In the genomic region with DNA sequence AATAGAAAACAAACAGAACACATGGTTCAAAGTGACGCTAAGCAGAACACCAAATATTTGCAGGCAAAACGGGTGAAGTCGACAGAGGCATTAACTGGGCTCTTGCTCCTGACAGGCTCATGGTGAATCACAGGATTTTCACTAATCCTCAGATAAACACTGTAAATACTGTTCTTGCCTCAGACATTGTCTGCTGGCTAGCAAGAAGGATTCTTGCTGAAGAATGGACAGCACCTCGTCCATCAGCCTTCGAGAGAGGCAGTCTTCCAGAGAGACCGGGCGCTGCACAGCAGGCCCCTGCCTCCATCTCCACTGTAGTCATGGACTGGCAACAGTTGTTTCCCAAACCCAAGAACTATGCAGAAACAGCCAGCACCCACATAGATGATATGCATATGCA, we compare ENCODE assay signal across 21 mouse cellular contexts.
A peak's percentile ranks its signal among the peaks of the same experiment; 100 is the strongest.
DNase-seq lines count a peak whose midpoint lies in the region; ATAC-seq and TF ChIP-seq lines count a peak whose summit lies in the region.
"Had no signal": no experiment of that assay in that cellular context is flagged by ENCODE, and none has a peak within 500 bp of the region (broad histone marks: within the 10 kb centered on the region; RNA-seq: fewer than 3 reads in every experiment).

No protein-coding gene starts in this region.

- peaks cover 55% of the 10 kb centered on the region for H3K4me1 ChIP-seq in intestine, embryonic 14.5 days (replicated peaks; ENCODE audit: control insufficient read depth, insufficient read depth, low read length)
- H3K4me1 ChIP-seq in intestine, postnatal 0 days (replicated peaks; ENCODE audit: control insufficient read depth, insufficient read depth, low read length): peaks cover 17% of the 10 kb centered on the region
- H3K4me1 ChIP-seq in lung, postnatal 0 days (ENCODE audit: insufficient read depth, low read depth, low read length): peaks cover 5% of the 10 kb centered on the region
- peaks cover 66% of the 10 kb centered on the region for H3K4me1 ChIP-seq in embryonic facial prominence, embryonic 10.5 days
- H3K4me1 ChIP-seq in stomach, embryonic 15.5 days: peaks cover 42% of the 10 kb centered on the region

- H3K9me3 ChIP-seq in intestine, embryonic 14.5 days (ENCODE audit: control insufficient read depth, low read length): no peaks in the 10 kb centered on the region
- H3K9me3 ChIP-seq in intestine, postnatal 0 days (ENCODE audit: control insufficient read depth): no peaks in the 10 kb centered on the region
- no peaks in the 10 kb centered on the region for H3K9me3 ChIP-seq in lung, postnatal 0 days (ENCODE audit: low read length)
- H3K9me3 ChIP-seq in embryonic facial prominence, embryonic 10.5 days: no peaks in the 10 kb centered on the region
- no peaks in the 10 kb centered on the region for H3K9me3 ChIP-seq in stomach, embryonic 15.5 days
- H3K9me3 ChIP-seq: embryonic facial prominence, embryonic 13.5 days; forebrain, embryonic 12.5 days; heart, embryonic 15.5 days; hindbrain, embryonic 10.5 days had no signal

- 20% methylated on average over 7 of the region's 7 CpGs for WGBS in intestine, embryonic 14.5 days
- 63% methylated on average over 7 of the region's 7 CpGs for WGBS in intestine, postnatal 0 days
- WGBS in lung, postnatal 0 days: 56% methylated on average over 7 of the region's 7 CpGs
- WGBS in embryonic facial prominence, embryonic 10.5 days: 80% methylated on average over 7 of the region's 7 CpGs
- WGBS in stomach, embryonic 15.5 days: 33% methylated on average over 7 of the region's 7 CpGs

- no peaks in the 10 kb centered on the region for H3K36me3 ChIP-seq in intestine, embryonic 14.5 days (ENCODE audit: control insufficient read depth, insufficient read depth, low read length)
- peaks cover 4% of the 10 kb centered on the region; the same call in 1 of the 2 replicates for H3K36me3 ChIP-seq in intestine, postnatal 0 days (ENCODE audit: control insufficient read depth, insufficient read depth)
- no peaks in the 10 kb centered on the region for H3K36me3 ChIP-seq in lung, postnatal 0 days (ENCODE audit: insufficient read depth, low read length)
- peaks cover 4% of the 10 kb centered on the region; the same call in 1 of the 2 replicates for H3K36me3 ChIP-seq in embryonic facial prominence, embryonic 10.5 days (replicated peaks)
- no peaks in the 10 kb centered on the region for H3K36me3 ChIP-seq in stomach, embryonic 15.5 days
- H3K36me3 ChIP-seq: forebrain, embryonic 12.5 days; heart, embryonic 15.5 days; hindbrain, embryonic 10.5 days had no signal

- TF ChIP-seq EP300 in lung, postnatal 0 days (IDR thresholded peaks at IDR 0.05): no peak

- DNase-seq in intestine, embryonic 14.5 days (ENCODE audit: low spot score): no peak
- DNase-seq in lung, postnatal 0 days (ENCODE audit: low spot score): no peak
- no peak for DNase-seq in lung, postnatal 25 days (ENCODE audit: low spot score)
- DNase-seq in embryonic facial prominence, embryonic 10.5 days (ENCODE audit: low spot score): no peak
- DNase-seq in ovary, postnatal 14 days (ENCODE audit: low spot score): no peak
- DNase-seq: adrenal gland, postnatal 10 days; cerebellum, adult 11 months; cerebellum, adult 8-10 months; cerebellum, postnatal 14 days; embryo, embryonic 11 days; gastrocnemius, adult 2 months; gastrocnemius, postnatal 25 days had no signal

- H3K27ac ChIP-seq in intestine, embryonic 14.5 days (ENCODE audit: low read depth): no peak overlapping the region
- no peak overlapping the region for H3K27ac ChIP-seq in intestine, postnatal 0 days (ENCODE audit: low read depth, low read length)
- H3K27ac ChIP-seq in lung, postnatal 0 days (ENCODE audit: low read length): no peak overlapping the region
- H3K27ac ChIP-seq in embryonic facial prominence, embryonic 10.5 days (replicated peaks): peak overlapping the region; percentile 0; the same call in 1 of the 2 replicates
- H3K27ac ChIP-seq in stomach, embryonic 15.5 days: 0 out of 2 replicates have a peak overlapping the region, but pooled peaks have one; percentile 42
- H3K27ac ChIP-seq: embryonic facial prominence, embryonic 13.5 days; forebrain, embryonic 12.5 days; gastrocnemius, adult 2 months; heart, embryonic 15.5 days; hindbrain, embryonic 10.5 days; hindbrain, embryonic 14.5 days had no signal

- no peak overlapping the region for H3K9ac ChIP-seq in intestine, embryonic 14.5 days (ENCODE audit: low read length)
- no peak overlapping the region for H3K9ac ChIP-seq in intestine, postnatal 0 days (ENCODE audit: low read depth, low read length)
- H3K9ac ChIP-seq in lung, postnatal 0 days (replicated peaks; ENCODE audit: low read depth): no peak overlapping the region
- H3K9ac ChIP-seq in stomach, embryonic 15.5 days: no peak overlapping the region
- H3K9ac ChIP-seq: embryonic facial prominence, embryonic 13.5 days; forebrain, embryonic 12.5 days; heart, embryonic 15.5 days; hindbrain, embryonic 14.5 days had no signal

- no peak overlapping the region for H3K4me3 ChIP-seq in intestine, embryonic 14.5 days (ENCODE audit: low read depth, low read length)
- no peak overlapping the region for H3K4me3 ChIP-seq in intestine, postnatal 0 days (ENCODE audit: low read depth, low read length)
- H3K4me3 ChIP-seq in lung, postnatal 0 days (ENCODE audit: low read depth, low read length): no peak overlapping the region
- no peak overlapping the region for H3K4me3 ChIP-seq in embryonic facial prominence, embryonic 10.5 days
- no peak overlapping the region for H3K4me3 ChIP-seq in stomach, embryonic 15.5 days (replicated peaks)
- H3K4me3 ChIP-seq: embryonic facial prominence, embryonic 13.5 days; forebrain, embryonic 12.5 days; gastrocnemius, adult 2 months; heart, embryonic 15.5 days; hindbrain, embryonic 10.5 days had no signal

- H3K27me3 ChIP-seq in intestine, embryonic 14.5 days (replicated peaks; ENCODE audit: control insufficient read depth, insufficient read depth, low read length): no peaks in the 10 kb centered on the region
- H3K27me3 ChIP-seq in intestine, postnatal 0 days (replicated peaks; ENCODE audit: control insufficient read depth, insufficient read depth, low read length): no peaks in the 10 kb centered on the region
- no peaks in the 10 kb centered on the region for H3K27me3 ChIP-seq in lung, postnatal 0 days (replicated peaks; ENCODE audit: insufficient read depth, low read length)
- no peaks in the 10 kb centered on the region for H3K27me3 ChIP-seq in embryonic facial prominence, embryonic 10.5 days (replicated peaks; ENCODE audit: low read depth, poor library complexity, severe bottlenecking)
- no peaks in the 10 kb centered on the region for H3K27me3 ChIP-seq in stomach, embryonic 15.5 days (replicated peaks)
- H3K27me3 ChIP-seq: embryonic facial prominence, embryonic 13.5 days; heart, embryonic 15.5 days had no signal

- no peak overlapping the region for H3K4me2 ChIP-seq in intestine, embryonic 14.5 days (ENCODE audit: low read length)
- no peak overlapping the region for H3K4me2 ChIP-seq in intestine, postnatal 0 days (replicated peaks; ENCODE audit: low read depth)
- no peak overlapping the region for H3K4me2 ChIP-seq in lung, postnatal 0 days (replicated peaks; ENCODE audit: low read depth, low read length)
- no peak overlapping the region for H3K4me2 ChIP-seq in stomach, embryonic 15.5 days
- H3K4me2 ChIP-seq: embryonic facial prominence, embryonic 13.5 days; forebrain, embryonic 12.5 days; heart, embryonic 15.5 days; hindbrain, embryonic 14.5 days had no signal

- no peak for TF ChIP-seq CTCF in intestine, postnatal 0 days (IDR thresholded peaks at IDR 0.05; ENCODE audit: low read depth)
- TF ChIP-seq CTCF in lung, postnatal 0 days (IDR thresholded peaks at IDR 0.05): no peak

- ATAC-seq in intestine, embryonic 14.5 days (replicated peaks; ENCODE audit: low FRiP score, low TSS enrichment, low read depth): 0 out of 2 replicates have a peak, but pooled peaks have one; percentile 21
- no peak for ATAC-seq in intestine, postnatal 0 days
- ATAC-seq in lung, postnatal 0 days: 0 out of 2 replicates have a peak, but pooled peaks have one; percentile 29
- no peak for ATAC-seq in stomach, embryonic 15.5 days (ENCODE audit: insufficient read depth, low FRiP score, low read depth)
- no peak for ATAC-seq in megakaryocyte, adult 5-6 weeks (ENCODE audit: poor library complexity, severe bottlenecking)
- ATAC-seq: forebrain, embryonic 16.5 days had no signal

Comparison
In these comparisons a context has a peak if more than half of its experiments do, and no peak if none do; other contexts are left out.
1. ATAC-seq: peak in intestine, embryonic 14.5 days (single experiment) and lung, postnatal 0 days (single experiment); none in intestine, postnatal 0 days (single experiment), stomach, embryonic 15.5 days (single experiment) and megakaryocyte, adult 5-6 weeks (single experiment).
2. H3K27ac ChIP-seq: peak in embryonic facial prominence, embryonic 10.5 days (single experiment) and stomach, embryonic 15.5 days (single experiment); none in intestine, embryonic 14.5 days (single experiment), intestine, postnatal 0 days (single experiment) and lung, postnatal 0 days (single experiment).